Mouse (Mus musculus): ENCODE measurements around the gene Arl15. TPM values are rescaled to one million over a fixed set of nuclear protein-coding genes. Genes with fewer than 3 reads are reported as not detected.

Arl15 gene
- 19.3 TPM for total RNA-seq (2023)

DNA sequence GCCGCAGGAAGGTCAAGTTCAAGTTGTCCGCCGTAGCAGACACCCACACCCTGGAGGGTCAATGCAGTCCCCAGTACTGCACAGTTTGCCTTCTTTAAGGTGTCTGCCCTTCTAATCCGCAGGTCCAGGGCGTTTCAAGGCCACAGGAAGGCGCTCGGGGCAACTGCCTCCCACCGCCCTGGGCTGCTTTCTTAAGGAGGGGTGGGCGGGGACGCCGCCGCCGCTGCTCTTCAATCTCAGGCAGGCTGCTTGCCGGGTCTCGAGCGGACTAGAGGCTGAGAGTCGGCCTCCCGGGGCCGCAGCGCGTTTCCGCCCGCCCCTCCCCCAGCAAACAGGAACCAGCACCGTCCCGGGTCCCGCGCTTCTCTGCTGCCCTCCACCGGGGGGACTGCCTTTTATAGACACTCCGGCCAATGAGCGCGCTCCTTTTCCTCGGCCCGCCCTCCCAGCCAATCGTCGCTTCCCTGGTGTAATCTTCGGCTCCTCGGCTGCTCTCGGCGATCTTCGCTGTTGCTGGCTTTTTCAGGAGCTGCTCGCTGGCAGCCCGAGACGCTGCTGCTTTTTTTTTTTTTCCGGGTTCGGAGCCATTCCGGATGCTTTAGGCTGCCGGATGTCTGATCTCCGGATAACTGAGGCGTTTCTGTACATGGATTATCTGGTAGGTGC is at the start of gene Arl15:
Gene Arl15 (plus strand): TSS at position 467 of the 666 bp plus-strand sequence.

Other genes starting within 250 kb of the Arl15 start
- 70.4 TPM for gene Snx18, start 175.9 kb upstream of the Arl15 start, total RNA-seq (2023)
- not detected for gene Hspb3, start 130.8 kb upstream of the Arl15 start, total RNA-seq (2023)

Measured in CD4-positive naive resting alpha-beta T cell, adult 76 days (primary cell).